Mouse (Mus musculus) heart, embryonic 15.5 days (tissue): ENCODE data around the gene Mcm6. TPM values are rescaled to one million over a fixed set of nuclear protein-coding genes. Genes with fewer than 3 reads are reported as not detected.

ENCODE experiments used
- ATAC-seq: fragments of 200-750 bp; cut with Nextera tagmentation; replicated peaks from 2 replicates; pipeline ENCODE4 v1.8.0; 2017; ENCODE audit warnings: low read depth, moderate TSS enrichment; ENCODE audit not compliant: insufficient number of reproducible peaks, insufficient read depth, low FRiP score
- H3K27ac ChIP-seq: fragments of 300-500 bp; sonication (generic); 2 replicates; pipeline ENCODE4 v1.5.1; 2015; ENCODE audit warnings: mild to moderate bottlenecking, inconsistent platforms
- H3K27me3 ChIP-seq: fragments of 300-500 bp; sonication (generic); 2 replicates; pipeline ENCODE4 v1.6.1; 2015; ENCODE audit warnings: inconsistent platforms
- H3K36me3 ChIP-seq: fragments of 300-500 bp; sonication (generic); 2 replicates; pipeline ENCODE4 v1.6.1; 2015; ENCODE audit warnings: mild to moderate bottlenecking, inconsistent platforms
- H3K4me1 ChIP-seq: fragments of 300-500 bp; sonication (generic); replicated peaks from 2 replicates; pipeline ENCODE4 v1.6.1; 2015; ENCODE audit warnings: inconsistent platforms
- H3K4me2 ChIP-seq: fragments of 300-500 bp; sonication (generic); 2 replicates; pipeline ENCODE4 v1.6.1; 2015; ENCODE audit warnings: inconsistent platforms, mild to moderate bottlenecking, moderate library complexity
- H3K4me3 ChIP-seq: fragments of 300-500 bp; sonication (generic); 2 replicates; pipeline ENCODE4 v1.5.1; 2015; ENCODE audit warnings: mild to moderate bottlenecking, inconsistent platforms
- H3K9ac ChIP-seq: fragments of 300-500 bp; sonication (generic); 2 replicates; pipeline ENCODE4 v1.6.1; 2015; ENCODE audit warnings: mild to moderate bottlenecking, inconsistent platforms
- H3K9me3 ChIP-seq: fragments of 300-500 bp; sonication (generic); replicated peaks from 2 replicates; pipeline ENCODE4 v1.6.1; 2016; ENCODE audit warnings: inconsistent platforms
- WGBS: fragments of 180-500 bp; shearing (Covaris S2); methylation state at CpG from one replicate; pipeline ENCODE4 v1.1.7; 2015; ENCODE audit warnings: mixed read lengths; 5-methylcytosine and 5-hydroxymethylcytosine counted together
- polyA plus RNA-seq: library from polyadenylated mRNA; unstranded; fragments of >200 nt; fragmentation: Nextera tagmentation; extraction: Ambion mirVana; gene quantifications from 2 replicates; pipeline ENCODE4 v1.2.1, GENCODE M21; 2015

Gene Mcm6
- polyA plus RNA-seq, result 118 and 153 TPM in 2 replicates

GRCm38 (mm10) chr1:128359554-128360376, at the start of gene Mcm6:
Gene Mcm6 (minus strand): TSS chr1:128359664.
- 3% methylated on average over 38 of the region's 38 CpGs for WGBS
- H3K4me1 ChIP-seq, result peaks cover 33% of the 10 kb centered on the region
- H3K4me3 ChIP-seq, result peak within 1 kb of the TSS; percentile 87
- peak within 1 kb of the TSS; percentile 77 for H3K9ac ChIP-seq
- H3K4me2 ChIP-seq, result peak within 1 kb of the TSS; percentile 84
- H3K36me3 ChIP-seq, result peaks cover 32% of the 10 kb centered on the region; the same call in 1 of the 2 replicates
- peak; percentile 96 for ATAC-seq
- H3K27me3 ChIP-seq, result no peaks in the 10 kb centered on the region
- peak within 1 kb of the TSS; percentile 94 for H3K27ac ChIP-seq
- no peaks in the 10 kb centered on the region for H3K9me3 ChIP-seq

- H3K27ac ChIP-seq, result no peak overlapping the region
- H3K27me3 ChIP-seq, result no peaks in the 10 kb centered on the region
- no peak overlapping the region for H3K4me3 ChIP-seq
- 49% methylated on average over 1 of the region's 1 CpGs for WGBS
- H3K4me2 ChIP-seq, result no peak overlapping the region
- H3K9ac ChIP-seq, result no peak overlapping the region
- no peaks in the 10 kb centered on the region for H3K9me3 ChIP-seq
- no peak for ATAC-seq
- H3K4me1 ChIP-seq, result no peaks in the 10 kb centered on the region
- peaks cover 16% of the 10 kb centered on the region for H3K36me3 ChIP-seq
These were observed 47.4 kb upstream of the Mcm6 start for GRCm38 (mm10) chr1:128406846-128407245.

- no peaks in the 10 kb centered on the region for H3K9me3 ChIP-seq
- WGBS, result 49% methylated on average over 1 of the region's 1 CpGs
- H3K27me3 ChIP-seq, result no peaks in the 10 kb centered on the region
- no peaks in the 10 kb centered on the region for H3K4me1 ChIP-seq
- H3K4me2 ChIP-seq, result no peak overlapping the region
- H3K4me3 ChIP-seq, result no peak overlapping the region
- no peak for ATAC-seq
- H3K27ac ChIP-seq, result no peak overlapping the region
- H3K36me3 ChIP-seq, result peaks cover 23% of the 10 kb centered on the region
- no peak overlapping the region for H3K9ac ChIP-seq
These were observed 46.2 kb upstream of the Mcm6 start for GRCm38 (mm10) chr1:128405675-128406074.

- peak overlapping the region; percentile 8; the same call in 1 of the 2 replicates for H3K27ac ChIP-seq
- H3K27me3 ChIP-seq, result no peaks in the 10 kb centered on the region
- H3K36me3 ChIP-seq, result peaks cover 23% of the 10 kb centered on the region
- 62% methylated on average over 2 of the region's 2 CpGs for whole genome bisulfite sequencing
- no peak overlapping the region for H3K4me2 ChIP-seq
- no peak for ATAC-seq
- no peak overlapping the region for H3K4me3 ChIP-seq
- no peaks in the 10 kb centered on the region for H3K9me3 ChIP-seq
- H3K9ac ChIP-seq, result no peak overlapping the region
- H3K4me1 ChIP-seq, result no peaks in the 10 kb centered on the region
These were observed 45.6 kb upstream of the Mcm6 start for GRCm38 (mm10) chr1:128405041-128405481.

GRCm38 (mm10) chr1:128400926-128401325, 41.5 kb upstream of the Mcm6 start:
- Histone ChIP-seq H3K9me3 (no peaks in the 10 kb centered on the region), H3K36me3 (peaks cover 36% of the 10 kb centered on the region), H3K27me3 (no peaks in the 10 kb centered on the region), H3K27ac (no peak overlapping the region), H3K4me1 (no peaks in the 10 kb centered on the region), H3K4me2 (no peak overlapping the region), H3K9ac (no peak overlapping the region), H3K4me3 (no peak overlapping the region)
- WGBS, result 84% methylated on average over 2 of the region's 2 CpGs
- no peak for ATAC-seq

- H3K9me3 ChIP-seq, result no peaks in the 10 kb centered on the region
- H3K36me3 ChIP-seq, result peaks cover 36% of the 10 kb centered on the region
- no peak overlapping the region for H3K4me3 ChIP-seq
- H3K4me2 ChIP-seq, result no peak overlapping the region
- no peaks in the 10 kb centered on the region for H3K4me1 ChIP-seq
- H3K27ac ChIP-seq, result no peak overlapping the region
- no peak for ATAC-seq
- no peaks in the 10 kb centered on the region for H3K27me3 ChIP-seq
- WGBS, result 83% methylated on average over 5 of the region's 5 CpGs
- H3K9ac ChIP-seq, result no peak overlapping the region
These were observed 40.8 kb upstream of the Mcm6 start for GRCm38 (mm10) chr1:128399941-128400915.

- Histone ChIP-seq H3K9ac (no peak overlapping the region), H3K27me3 (no peaks in the 10 kb centered on the region), H3K4me1 (no peaks in the 10 kb centered on the region), H3K4me2 (no peak overlapping the region), H3K36me3 (peaks cover 32% of the 10 kb centered on the region), H3K9me3 (no peaks in the 10 kb centered on the region), H3K4me3 (no peak overlapping the region), H3K27ac (no peak overlapping the region)
- WGBS, result 91% methylated on average over 5 of the region's 5 CpGs
- ATAC-seq, result no peak
These were observed 39.4 kb upstream of the Mcm6 start for GRCm38 (mm10) chr1:128398738-128399445.

- H3K27me3 ChIP-seq, result no peaks in the 10 kb centered on the region
- H3K36me3 ChIP-seq, result peaks cover 35% of the 10 kb centered on the region
- H3K9me3 ChIP-seq, result no peaks in the 10 kb centered on the region
- no peak overlapping the region for H3K4me2 ChIP-seq
- H3K4me3 ChIP-seq, result no peak overlapping the region
- H3K9ac ChIP-seq, result no peak overlapping the region
- no peaks in the 10 kb centered on the region for H3K4me1 ChIP-seq
- no peak for ATAC-seq
- WGBS, result 87% methylated on average over 3 of the region's 3 CpGs
- H3K27ac ChIP-seq, result no peak overlapping the region
These were observed 35.2 kb upstream of the Mcm6 start for GRCm38 (mm10) chr1:128394657-128395056.

- Histone ChIP-seq H3K27ac (no peak overlapping the region), H3K4me1 (no peaks in the 10 kb centered on the region), H3K9me3 (no peaks in the 10 kb centered on the region), H3K4me3 (no peak overlapping the region), H3K36me3 (peaks cover 32% of the 10 kb centered on the region), H3K9ac (no peak overlapping the region), H3K4me2 (no peak overlapping the region), H3K27me3 (no peaks in the 10 kb centered on the region)
- no peak for ATAC-seq
- 86% methylated on average over 2 of the region's 2 CpGs for WGBS
These were observed 32.9 kb upstream of the Mcm6 start for GRCm38 (mm10) chr1:128392382-128392781.

GRCm38 (mm10) chr1:128386487-128386886, 27.0 kb upstream of the Mcm6 start:
- Histone ChIP-seq H3K36me3 (peaks cover 30% of the 10 kb centered on the region), H3K27me3 (no peaks in the 10 kb centered on the region), H3K4me3 (no peak overlapping the region), H3K9ac (no peak overlapping the region), H3K9me3 (no peaks in the 10 kb centered on the region), H3K27ac (no peak overlapping the region), H3K4me2 (no peak overlapping the region), H3K4me1 (no peaks in the 10 kb centered on the region)
- ATAC-seq, result no peak
- 90% methylated on average over 7 of the region's 7 CpGs for WGBS

- Histone ChIP-seq H3K27ac (no peak overlapping the region), H3K36me3 (peaks cover 25% of the 10 kb centered on the region), H3K4me3 (no peak overlapping the region), H3K9ac (no peak overlapping the region), H3K9me3 (no peaks in the 10 kb centered on the region), H3K27me3 (no peaks in the 10 kb centered on the region), H3K4me1 (no peaks in the 10 kb centered on the region), H3K4me2 (no peak overlapping the region)
- 96% methylated on average over 4 of the region's 4 CpGs for WGBS
- ATAC-seq, result no peak
These were observed 17.4 kb upstream of the Mcm6 start for GRCm38 (mm10) chr1:128376841-128377240.
